ENCODE assay signal across 16 mouse cellular contexts in the genomic region with DNA sequence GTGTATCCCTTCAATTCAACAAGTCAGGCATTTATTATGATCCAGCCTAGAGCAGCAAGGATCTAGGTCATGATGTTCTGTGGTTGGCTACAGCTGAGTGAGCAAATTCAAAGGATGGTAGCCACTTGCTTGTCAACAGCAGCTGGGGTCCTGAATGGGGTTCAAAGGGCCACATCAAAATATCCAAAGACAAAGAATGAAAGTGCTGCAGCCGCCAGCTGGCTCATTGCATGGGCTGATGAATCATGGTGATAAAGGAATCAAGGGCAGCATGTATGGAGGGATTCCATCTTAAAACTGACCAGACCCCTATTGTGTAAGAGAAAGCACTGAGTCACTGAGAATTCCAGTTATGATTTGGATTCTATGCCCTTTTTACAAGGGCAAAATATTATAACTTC.
DNase-seq lines count a peak whose midpoint lies in the region; ATAC-seq and TF ChIP-seq lines count a peak whose summit lies in the region.
"Had no signal": no experiment of that assay in that cellular context is flagged by ENCODE, and none has a peak within 500 bp of the region (broad histone marks: within the 10 kb centered on the region; RNA-seq: fewer than 3 reads in every experiment).

No protein-coding gene starts in this region.

- H3K9ac ChIP-seq in lung, embryonic 16.5 days (ENCODE audit: low read length) = no peak overlapping the region
- H3K9ac ChIP-seq: embryonic facial prominence, embryonic 12.5 days; heart, embryonic 12.5 days; liver, postnatal 0 days; neural tube, embryonic 13.5 days had no signal

- no peak for TF ChIP-seq POLR2A in cerebellum, adult 2 months (IDR thresholded peaks at IDR 0.05; ENCODE audit: borderline replicate concordance, insufficient read depth, low read length)

- ATAC-seq in lung, embryonic 16.5 days (ENCODE audit: low read depth) = 0 out of 2 replicates have a peak, but pooled peaks have one; percentile 20
- ATAC-seq: liver, postnatal 0 days; Patski had no signal

- no peak overlapping the region for H3K4me2 ChIP-seq in lung, embryonic 16.5 days (ENCODE audit: low read depth, low read length)
- H3K4me2 ChIP-seq: embryonic facial prominence, embryonic 12.5 days; heart, embryonic 12.5 days; neural tube, embryonic 13.5 days had no signal

- DNase-seq in cerebellum, adult 2 months = peak; percentile 11 to 37
- DNase-seq in cerebellum, postnatal 4 days (ENCODE audit: low spot score in 2 of 2) = no peak
- DNase-seq in lung, postnatal 10 days = no peak
- peak; percentile 5 for DNase-seq in brain, adult 2 months (ENCODE audit: low read depth, low spot score)
- peak; percentile 64 for DNase-seq in retina, embryonic 14.5 days (ENCODE audit: low spot score)
- DNase-seq in left cerebral cortex, adult 18-20 months (ENCODE audit: low spot score in 2 of 2) = no peak
- DNase-seq: heart, adult 11 months had no signal

- H3K4me3 ChIP-seq in cerebellum, adult 2 months (replicated peaks; ENCODE audit: insufficient read depth, low read depth, low read length) = no peak overlapping the region
- no peak overlapping the region for H3K4me3 ChIP-seq in lung, embryonic 16.5 days (ENCODE audit: low read length)
- H3K4me3 ChIP-seq: embryonic facial prominence, embryonic 12.5 days; erythroblast, embryonic 14.5 days; heart, embryonic 12.5 days; limb, embryonic 10.5 days; midbrain, embryonic 10.5 days; neural tube, embryonic 13.5 days had no signal

- no peak for TF ChIP-seq CTCF in cerebellum, adult 2 months (IDR thresholded peaks at IDR 0.05; ENCODE audit: borderline replicate concordance, insufficient read depth, low read depth, low read length)

- no peaks in the 10 kb centered on the region for H3K36me3 ChIP-seq in lung, embryonic 16.5 days (ENCODE audit: control insufficient read depth, insufficient read depth, low read length)
- H3K36me3 ChIP-seq: embryonic facial prominence, embryonic 12.5 days; heart, embryonic 12.5 days; limb, embryonic 10.5 days; midbrain, embryonic 10.5 days; neural tube, embryonic 13.5 days had no signal

- WGBS in cerebellum, adult 2 months = 35% methylated on average over 1 of the region's 1 CpGs
- 38% methylated on average over 1 of the region's 1 CpGs for WGBS in lung, embryonic 16.5 days

- H3K27me3 ChIP-seq in cerebellum, adult 2 months (ENCODE audit: control insufficient read depth, insufficient read depth, low read length) = no peaks in the 10 kb centered on the region
- no peaks in the 10 kb centered on the region for H3K27me3 ChIP-seq in lung, embryonic 16.5 days (ENCODE audit: control insufficient read depth, insufficient read depth, low read depth, low read length)
- H3K27me3 ChIP-seq: embryonic facial prominence, embryonic 12.5 days; heart, embryonic 12.5 days; neural tube, embryonic 13.5 days; Patski had no signal

- no peaks in the 10 kb centered on the region for H3K9me3 ChIP-seq in lung, embryonic 16.5 days (ENCODE audit: control insufficient read depth, low read length)
- H3K9me3 ChIP-seq: embryonic facial prominence, embryonic 12.5 days; heart, embryonic 12.5 days; limb, embryonic 10.5 days; midbrain, embryonic 10.5 days; neural tube, embryonic 13.5 days had no signal

- H3K27ac ChIP-seq in cerebellum, adult 2 months (ENCODE audit: insufficient read depth, low read length) = no peak overlapping the region
- H3K27ac ChIP-seq in lung, embryonic 16.5 days (ENCODE audit: low read length) = no peak overlapping the region
- H3K27ac ChIP-seq: embryonic facial prominence, embryonic 12.5 days; limb, embryonic 10.5 days; midbrain, embryonic 10.5 days; neural tube, embryonic 13.5 days had no signal

- H3K4me1 ChIP-seq in cerebellum, adult 2 months (ENCODE audit: control insufficient read depth, insufficient read depth, low read length) = no peaks in the 10 kb centered on the region
- no peaks in the 10 kb centered on the region for H3K4me1 ChIP-seq in lung, embryonic 16.5 days (replicated peaks; ENCODE audit: control insufficient read depth, insufficient read depth, low read length)
- H3K4me1 ChIP-seq: embryonic facial prominence, embryonic 12.5 days; heart, embryonic 12.5 days; limb, embryonic 10.5 days; midbrain, embryonic 10.5 days; neural tube, embryonic 13.5 days had no signal

Comparison
In these comparisons a context has a peak if more than half of its experiments do, and no peak if none do; other contexts are left out.
1. DNase-seq: peak in cerebellum, adult 2 months (2 of 2), brain, adult 2 months (single experiment) and retina, embryonic 14.5 days (single experiment); none in cerebellum, postnatal 4 days (0 of 2), lung, postnatal 10 days (single experiment) and left cerebral cortex, adult 18-20 months (0 of 2).